Mouse (Mus musculus) kidney, adult 2 months (tissue): ENCODE data around the gene Epb41. TPM values are rescaled to one million over a fixed set of nuclear protein-coding genes. Genes with fewer than 3 reads are reported as not detected.
A peak's percentile ranks its signal among the peaks of the same experiment; 100 is the strongest.

ENCODE experiments used
- DNase-seq: peaks from one replicate; pipeline ENCODE4 v3.0.0; 2021
- H3K27ac ChIP-seq: fragments of 200-500 bp; 2 replicates; pipeline ENCODE4 v1.5.1; 2012; ENCODE audit warnings: low read depth, low read length, control low read depth, inconsistent platforms; ENCODE audit not compliant: insufficient read depth
- H3K27me3 ChIP-seq: fragments of 200-500 bp; replicated peaks from 2 replicates; pipeline ENCODE4 v1.6.1; 2012; ENCODE audit warnings: mild to moderate bottlenecking, moderate library complexity, low read length, inconsistent platforms; ENCODE audit not compliant: control insufficient read depth, insufficient read depth
- H3K36me3 ChIP-seq: fragments of 200-500 bp; 2 replicates; pipeline ENCODE4 v1.6.1; 2012; ENCODE audit warnings: mild to moderate bottlenecking, moderate library complexity, low read length, inconsistent platforms; ENCODE audit not compliant: control insufficient read depth, insufficient read depth
- H3K4me1 ChIP-seq: fragments of 200-500 bp; 2 replicates; pipeline ENCODE4 v1.6.1; 2011; ENCODE audit warnings: low read length; ENCODE audit not compliant: control insufficient read depth, insufficient read depth
- H3K4me3 ChIP-seq: fragments of 200-500 bp; 2 replicates; pipeline ENCODE4 v1.5.1; 2011; ENCODE audit warnings: mild to moderate bottlenecking, low read depth, low read length, control low read depth; ENCODE audit not compliant: insufficient read depth
- CTCF ChIP-seq: fragments of 200-500 bp; conservative IDR thresholded peaks from 2 replicates; pipeline ENCODE4 v1.5.1; 2011; ENCODE audit warnings: low read depth, mild to moderate bottlenecking, control low read depth, low read length, moderate library complexity, mixed read lengths; ENCODE audit not compliant: insufficient read depth, insufficient read length
- POLR2A ChIP-seq: fragments of 200-500 bp; IDR thresholded peaks from one replicate; pipeline ENCODE4 v1.6.1; 2011; ENCODE audit warnings: low read depth, low read length, control low read depth
- WGBS: fragments of 180-500 bp; shearing (Covaris S2); methylation state at CpG from one replicate; pipeline ENCODE4 v1.1.7; 2018; 5-methylcytosine and 5-hydroxymethylcytosine counted together
- polyA plus RNA-seq: library from polyadenylated mRNA; depleted of rRNA; stranded (reverse); fragments of >200 nt; gene quantifications from 2 replicates; pipeline ENCODE4 v1.2.3, GENCODE M21; 2012; rRNA removed

Gene Epb41
- 69.8 and 73.8 TPM in 2 replicates for polyA plus RNA-seq

- DNase-seq: peak; percentile 100
- Histone ChIP-seq H3K27ac (peak within 1 kb of the TSS; percentile 97), H3K27me3 (no peaks in the 10 kb centered on the region), H3K4me1 (peaks cover 33% of the 10 kb centered on the region), H3K36me3 (no peaks in the 10 kb centered on the region), H3K4me3 (peak within 1 kb of the TSS; percentile 91)
- WGBS: 2% methylated on average over 47 of the region's 47 CpGs
- TF ChIP-seq POLR2A (peak; percentile 65), CTCF (no peak)
Measured at GRCm38 (mm10) chr4:132074933-132075769, at the start of gene Epb41. Epb41 (minus strand) TSS chr4:132075321.

- Histone ChIP-seq H3K27ac (no peak overlapping the region), H3K4me3 (no peak overlapping the region), H3K4me1 (0 out of 2 replicates have a peak, but pooled peaks cover 3% of the 10 kb centered on the region), H3K36me3 (no peaks in the 10 kb centered on the region), H3K27me3 (no peaks in the 10 kb centered on the region)
- TF ChIP-seq CTCF (no peak), POLR2A (no peak)
- no peak for DNase-seq
- 74% methylated on average over 1 of the region's 1 CpGs for WGBS
Measured at GRCm38 (mm10) chr4:132123166-132123565, 48.0 kb upstream of the Epb41 start.

GRCm38 (mm10) chr4:132121674-132122073 is 46.6 kb upstream of the Epb41 start:
- Histone ChIP-seq H3K27ac (no peak overlapping the region), H3K36me3 (no peaks in the 10 kb centered on the region), H3K4me3 (no peak overlapping the region), H3K4me1 (no peaks in the 10 kb centered on the region), H3K27me3 (no peaks in the 10 kb centered on the region)
- 81% methylated on average over 5 of the region's 5 CpGs for WGBS
- TF ChIP-seq CTCF (0 out of 2 replicates have a peak, but pooled peaks have one; percentile 20), POLR2A (no peak)
- no peak for DNase-seq

- WGBS: 33% methylated on average over 9 of the region's 9 CpGs
Measured at GRCm38 (mm10) chr4:132119566-132119965, 44.4 kb upstream of the Epb41 start.

GRCm38 (mm10) chr4:132116315-132116714 is 41.2 kb upstream of the Epb41 start:
- no peaks in the 10 kb centered on the region for H3K4me1 ChIP-seq
- TF ChIP-seq POLR2A (no peak), CTCF (no peak)
- DNase-seq: no peak
- no peak overlapping the region for H3K4me3 ChIP-seq
- no peak overlapping the region for H3K27ac ChIP-seq
- 63% methylated on average over 4 of the region's 4 CpGs for WGBS
- no peaks in the 10 kb centered on the region for H3K27me3 ChIP-seq
- no peaks in the 10 kb centered on the region for H3K36me3 ChIP-seq

More at GRCm38 (mm10) chr4:132119566-132119965, 44.4 kb upstream of the Epb41 start:
- Histone ChIP-seq H3K4me1 (no peaks in the 10 kb centered on the region), H3K36me3 (no peaks in the 10 kb centered on the region), H3K27me3 (no peaks in the 10 kb centered on the region), H3K4me3 (no peak overlapping the region), H3K27ac (no peak overlapping the region)
- TF ChIP-seq CTCF (no peak), POLR2A (no peak)
- DNase-seq: no peak

GRCm38 (mm10) chr4:132113411-132114095 is 38.4 kb upstream of the Epb41 start:
- WGBS: 24% methylated on average over 53 of the region's 53 CpGs
- H3K4me1 ChIP-seq: no peaks in the 10 kb centered on the region
- no peaks in the 10 kb centered on the region for H3K27me3 ChIP-seq
- DNase-seq: no peak
- no peak overlapping the region for H3K27ac ChIP-seq
- no peak for TF ChIP-seq POLR2A
- TF ChIP-seq CTCF: no peak
- peak overlapping the region; percentile 35; the same call in 1 of the 2 replicates for H3K4me3 ChIP-seq
- no peaks in the 10 kb centered on the region for H3K36me3 ChIP-seq

- DNase-seq: no peak
- TF ChIP-seq POLR2A: no peak
- no peak for TF ChIP-seq CTCF
- Histone ChIP-seq H3K27ac (no peak overlapping the region), H3K4me3 (no peak overlapping the region), H3K36me3 (no peaks in the 10 kb centered on the region), H3K4me1 (no peaks in the 10 kb centered on the region), H3K27me3 (no peaks in the 10 kb centered on the region)
- WGBS: 82% methylated on average over 4 of the region's 4 CpGs
Measured at GRCm38 (mm10) chr4:132111227-132111626, 36.1 kb upstream of the Epb41 start.
